ENCODE assay signal across 13 mouse cellular contexts in genomic region chr6:118162457-118163082, GRCm38 (mm10). TPM values are rescaled to one million over a fixed set of nuclear protein-coding genes. Genes with fewer than 3 reads are reported as not detected.
"Had no signal": no experiment of that assay in that cellular context is flagged by ENCODE, and none has a peak within 500 bp of the region (broad histone marks: within the 10 kb centered on the region; RNA-seq: fewer than 3 reads in every experiment).

No protein-coding gene starts in this region.

- H3K4me1 ChIP-seq: limb, embryonic 15.5 days; midbrain, embryonic 15.5 days; neural tube, embryonic 12.5 days had no signal

- H3K4me3 ChIP-seq: limb, embryonic 15.5 days; megakaryocyte, embryonic 14.5 days; midbrain, embryonic 15.5 days; neural tube, embryonic 12.5 days had no signal

- DNase-seq: lung, embryonic 14.5 days; spleen, adult 18-20 months; thymus, adult 18-20 months; thymus, postnatal 14 days had no signal

- ATAC-seq: intestine, embryonic 16.5 days; midbrain, embryonic 15.5 days had no signal

- H3K36me3 ChIP-seq: limb, embryonic 15.5 days; midbrain, embryonic 15.5 days; neural tube, embryonic 12.5 days had no signal

- H3K27ac ChIP-seq: kidney, postnatal 0 days; limb, embryonic 15.5 days; liver, embryonic 14.5 days; macrophage; midbrain, embryonic 15.5 days; neural tube, embryonic 12.5 days had no signal

- H3K4me2 ChIP-seq: limb, embryonic 15.5 days; lung, embryonic 14.5 days; midbrain, embryonic 11.5 days; midbrain, embryonic 15.5 days; neural tube, embryonic 12.5 days had no signal

- H3K27me3 ChIP-seq: limb, embryonic 15.5 days; midbrain, embryonic 15.5 days; neural tube, embryonic 12.5 days had no signal

- H3K9me3 ChIP-seq: limb, embryonic 15.5 days; megakaryocyte, embryonic 14.5 days; midbrain, embryonic 15.5 days; neural tube, embryonic 12.5 days had no signal

- H3K9ac ChIP-seq: limb, embryonic 15.5 days; liver, embryonic 14.5 days; lung, embryonic 14.5 days; midbrain, embryonic 15.5 days; neural tube, embryonic 12.5 days had no signal

RNA-seq across cellular contexts. Expression of gene Ret, which starts 34.9 kb away (rescaled TPM):
- polyA plus RNA-seq: macrophage had no signal
